Mouse (Mus musculus): ENCODE results near the gene Zfp871. TPM values are rescaled to one million over a fixed set of nuclear protein-coding genes. Genes with fewer than 3 reads are reported as not detected.
"Not testable (repeated sequence)": the region's sequence is repeated elsewhere in the genome, so short reads cannot be mapped to it uniquely, and the experiment has no call there.

Zfp871 gene
- polyA plus RNA-seq, 1 experiment = 25.9 TPM

- Histone ChIP-seq H3K4me1 (ENCODE audit: control insufficient read depth, insufficient read depth, low read length) (no peaks in the 10 kb centered on the region), H3K4me3 (replicated peaks; ENCODE audit: insufficient read depth, low read depth, low read length) (no peak overlapping the region), H3K27me3 (ENCODE audit: control insufficient read depth, insufficient read depth, low read length) (no peaks in the 10 kb centered on the region), H3K27ac (ENCODE audit: insufficient read depth, low read length) (no peak overlapping the region)
- TF ChIP-seq CTCF (IDR thresholded peaks at IDR 0.05; ENCODE audit: borderline replicate concordance, insufficient read depth, low read depth, low read length) = no peak
- TF ChIP-seq POLR2A (IDR thresholded peaks at IDR 0.05; ENCODE audit: borderline replicate concordance, insufficient read depth, low read length) = no peak
- 93% methylated on average over 2 of the region's 2 CpGs for WGBS
- no peak for DNase-seq
Measured at GRCm38 (mm10) chr17:32766422-32766821, 21.7 kb downstream of the Zfp871 start.

GRCm38 (mm10) chr17:32757331-32757730, 30.8 kb downstream of the Zfp871 start:
- H3K27me3 ChIP-seq (ENCODE audit: control insufficient read depth, insufficient read depth, low read length) = no peaks in the 10 kb centered on the region
- 72% methylated on average over 5 of the region's 5 CpGs for WGBS
- H3K27ac ChIP-seq (ENCODE audit: insufficient read depth, low read length) = no peak overlapping the region
- H3K4me3 ChIP-seq (replicated peaks; ENCODE audit: insufficient read depth, low read depth, low read length) = no peak overlapping the region
- no peak for DNase-seq
- H3K4me1 ChIP-seq (ENCODE audit: control insufficient read depth, insufficient read depth, low read length) = no peaks in the 10 kb centered on the region
- no peak for TF ChIP-seq CTCF (IDR thresholded peaks at IDR 0.05; ENCODE audit: borderline replicate concordance, insufficient read depth, low read depth, low read length)

- no peaks in the 10 kb centered on the region for H3K4me1 ChIP-seq (ENCODE audit: control insufficient read depth, insufficient read depth, low read length)
- TF ChIP-seq CTCF (IDR thresholded peaks at IDR 0.05; ENCODE audit: borderline replicate concordance, insufficient read depth, low read depth, low read length) (0 out of 2 replicates have a peak, but pooled peaks have one; percentile 11), POLR2A (IDR thresholded peaks at IDR 0.05; ENCODE audit: borderline replicate concordance, insufficient read depth, low read length) (no peak)
- peak; percentile 13 to 14 for DNase-seq
- H3K27ac ChIP-seq (ENCODE audit: insufficient read depth, low read length) = no peak overlapping the region
- 9% methylated on average over 12 of the region's 12 CpGs for WGBS
- H3K27me3 ChIP-seq (ENCODE audit: control insufficient read depth, insufficient read depth, low read length) = no peaks in the 10 kb centered on the region
- H3K4me3 ChIP-seq (replicated peaks; ENCODE audit: insufficient read depth, low read depth, low read length) = no peak overlapping the region
Measured at GRCm38 (mm10) chr17:32753634-32754033, 34.5 kb downstream of the Zfp871 start.

GRCm38 (mm10) chr17:32752813-32753360, 35.2 kb downstream of the Zfp871 start:
- WGBS = 77% methylated on average over 6 of the region's 6 CpGs
- H3K4me1 ChIP-seq (ENCODE audit: control insufficient read depth, insufficient read depth, low read length) = no peaks in the 10 kb centered on the region

GRCm38 (mm10) chr17:32750611-32751010, 37.5 kb downstream of the Zfp871 start:
- TF ChIP-seq POLR2A (IDR thresholded peaks at IDR 0.05; ENCODE audit: borderline replicate concordance, insufficient read depth, low read length) (no peak), CTCF (IDR thresholded peaks at IDR 0.05; ENCODE audit: borderline replicate concordance, insufficient read depth, low read depth, low read length) (no peak)
- 43% methylated on average over 5 of the region's 5 CpGs for WGBS

More at GRCm38 (mm10) chr17:32752813-32753360, 35.2 kb downstream of the Zfp871 start:
- no peak overlapping the region for H3K27ac ChIP-seq (ENCODE audit: insufficient read depth, low read length)
- no peaks in the 10 kb centered on the region for H3K27me3 ChIP-seq (ENCODE audit: control insufficient read depth, insufficient read depth, low read length)
- TF ChIP-seq POLR2A (IDR thresholded peaks at IDR 0.05; ENCODE audit: borderline replicate concordance, insufficient read depth, low read length) (no peak), CTCF (IDR thresholded peaks at IDR 0.05; ENCODE audit: borderline replicate concordance, insufficient read depth, low read depth, low read length) (no peak)
- no peak overlapping the region for H3K4me3 ChIP-seq (replicated peaks; ENCODE audit: insufficient read depth, low read depth, low read length)
- DNase-seq = no peak

GRCm38 (mm10) chr17:32741057-32741456, 47.0 kb downstream of the Zfp871 start:
- Histone ChIP-seq H3K27ac (ENCODE audit: insufficient read depth, low read length) (no peak overlapping the region), H3K27me3 (ENCODE audit: control insufficient read depth, insufficient read depth, low read length) (no peaks in the 10 kb centered on the region)
- 29% methylated on average over 1 of the region's 1 CpGs for WGBS

More at GRCm38 (mm10) chr17:32750611-32751010, 37.5 kb downstream of the Zfp871 start:
- H3K4me1 ChIP-seq (ENCODE audit: control insufficient read depth, insufficient read depth, low read length) = no peaks in the 10 kb centered on the region
- no peak overlapping the region for H3K4me3 ChIP-seq (replicated peaks; ENCODE audit: insufficient read depth, low read depth, low read length)
- no peak overlapping the region for H3K27ac ChIP-seq (ENCODE audit: insufficient read depth, low read length)
- no peaks in the 10 kb centered on the region for H3K27me3 ChIP-seq (ENCODE audit: control insufficient read depth, insufficient read depth, low read length)
- DNase-seq = no peak

GRCm38 (mm10) chr17:32738406-32738805, 49.7 kb downstream of the Zfp871 start:
- TF ChIP-seq POLR2A (IDR thresholded peaks at IDR 0.05; ENCODE audit: borderline replicate concordance, insufficient read depth, low read length) (no peak), CTCF (IDR thresholded peaks at IDR 0.05; ENCODE audit: borderline replicate concordance, insufficient read depth, low read depth, low read length) (no peak)
- WGBS = 92% methylated on average over 1 of the region's 1 CpGs
- DNase-seq = no peak

More at GRCm38 (mm10) chr17:32741057-32741456, 47.0 kb downstream of the Zfp871 start:
- no peaks in the 10 kb centered on the region for H3K4me1 ChIP-seq (ENCODE audit: control insufficient read depth, insufficient read depth, low read length)
- no peak for TF ChIP-seq CTCF (IDR thresholded peaks at IDR 0.05; ENCODE audit: borderline replicate concordance, insufficient read depth, low read depth, low read length)
- TF ChIP-seq POLR2A (IDR thresholded peaks at IDR 0.05; ENCODE audit: borderline replicate concordance, insufficient read depth, low read length) = no peak
- H3K4me3 ChIP-seq (replicated peaks; ENCODE audit: insufficient read depth, low read depth, low read length) = no peak overlapping the region
- DNase-seq = no peak

GRCm38 (mm10) chr17:32729029-32729428, 59.1 kb downstream of the Zfp871 start:
- DNase-seq = no peak
- WGBS = 71% methylated on average over 3 of the region's 3 CpGs
- H3K27ac ChIP-seq (ENCODE audit: insufficient read depth, low read length) = no peak overlapping the region
- no peak for TF ChIP-seq POLR2A (IDR thresholded peaks at IDR 0.05; ENCODE audit: borderline replicate concordance, insufficient read depth, low read length)
- no peak for TF ChIP-seq CTCF (IDR thresholded peaks at IDR 0.05; ENCODE audit: borderline replicate concordance, insufficient read depth, low read depth, low read length)
- H3K4me1 ChIP-seq (ENCODE audit: control insufficient read depth, insufficient read depth, low read length) = no peaks in the 10 kb centered on the region
- H3K27me3 ChIP-seq (ENCODE audit: control insufficient read depth, insufficient read depth, low read length) = no peaks in the 10 kb centered on the region
- no peak overlapping the region for H3K4me3 ChIP-seq (replicated peaks; ENCODE audit: insufficient read depth, low read depth, low read length)

More at GRCm38 (mm10) chr17:32738406-32738805, 49.7 kb downstream of the Zfp871 start:
- Histone ChIP-seq H3K4me1 (ENCODE audit: control insufficient read depth, insufficient read depth, low read length) (no peaks in the 10 kb centered on the region), H3K4me3 (replicated peaks; ENCODE audit: insufficient read depth, low read depth, low read length) (no peak overlapping the region), H3K27me3 (ENCODE audit: control insufficient read depth, insufficient read depth, low read length) (no peaks in the 10 kb centered on the region), H3K27ac (ENCODE audit: insufficient read depth, low read length) (no peak overlapping the region)

GRCm38 (mm10) chr17:32726360-32726759, 61.7 kb downstream of the Zfp871 start:
- H3K27me3 ChIP-seq (ENCODE audit: control insufficient read depth, insufficient read depth, low read length); H3K27ac ChIP-seq (ENCODE audit: insufficient read depth, low read length); H3K4me3 ChIP-seq (replicated peaks; ENCODE audit: insufficient read depth, low read depth, low read length); H3K4me1 ChIP-seq (ENCODE audit: control insufficient read depth, insufficient read depth, low read length); DNase-seq: not testable (repeated sequence)

Measured in cerebellum, adult 2 months (tissue).